Mouse (Mus musculus) left cerebral cortex, postnatal 36 days (tissue): ENCODE measurements around the gene Tinf2. TPM values are rescaled to one million over a fixed set of nuclear protein-coding genes. Genes with fewer than 3 reads are reported as not detected.

Source experiments
- DNase-seq, 2 experiments: peaks; one replicate each; pipeline ENCODE4 v3.0.0; 2021 to 2022; ENCODE audit warnings: low spot score in 2 of 2, mixed read lengths in 1 of 2
- intact Hi-C: fragments of 180-260 bp; cut with DNase I; formaldehyde crosslinking; loops from one replicate; pipeline ENCODE4 v1.15.1; 2025
- total RNA-seq, 2 experiments: library from RNA; stranded (reverse); gene quantifications; 2 replicates each; pipeline ENCODE4 v1.2.3; 2021

Tinf2 gene
- 10 to 100 TPM; 15.2 to 16.9 TPM for total RNA-seq

DNA sequence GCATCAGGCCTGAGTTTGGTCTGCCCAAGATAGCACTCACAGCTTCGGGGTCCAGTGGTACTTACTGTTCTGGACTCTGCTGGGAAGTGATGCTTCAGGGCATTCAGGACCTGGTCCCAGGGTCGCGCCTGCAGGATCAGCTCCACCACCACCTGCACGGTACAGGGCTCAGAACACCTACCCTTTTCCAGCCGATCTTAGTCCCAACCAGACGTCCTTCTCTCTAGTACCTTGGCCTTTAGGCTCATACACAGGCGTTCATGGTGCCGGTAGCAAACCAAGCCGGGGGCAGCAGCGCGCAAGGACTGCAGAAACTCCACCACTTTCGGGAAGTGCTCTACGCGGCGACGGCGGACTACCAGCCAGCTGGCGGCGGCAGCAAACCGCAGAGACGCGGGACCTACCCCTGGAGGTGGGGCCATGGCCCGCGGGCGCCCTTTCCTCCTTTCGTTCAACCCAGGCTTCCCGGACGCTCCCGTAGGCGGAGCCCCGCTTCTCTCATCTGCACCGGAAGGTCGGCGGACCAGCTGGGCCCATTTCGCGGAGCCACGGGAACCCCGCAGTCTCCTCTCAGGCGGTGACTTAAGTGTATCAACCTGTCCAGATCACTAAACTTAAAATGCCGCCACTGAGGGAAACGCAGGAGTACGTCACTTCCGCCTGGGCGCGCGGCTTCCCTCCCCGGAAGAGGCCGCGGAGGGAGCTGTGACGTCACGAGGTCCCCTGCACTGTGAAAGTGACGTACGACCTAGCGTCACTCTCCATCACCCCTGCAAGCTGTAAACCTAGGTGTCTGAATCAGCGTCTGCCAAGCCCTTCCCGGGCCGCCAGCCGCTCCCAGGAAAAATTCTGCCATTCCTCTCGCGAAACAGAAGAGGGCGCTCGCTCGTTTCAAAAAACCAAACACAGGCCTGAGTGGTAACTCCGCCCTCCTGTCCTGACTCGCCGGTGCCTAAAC lies at the start of gene Tinf2:
Gene Tinf2 (minus strand): TSS at position 661 of the 958 bp plus-strand sequence.
- intact Hi-C loops: loop anchor here (1.0 to 2.0 kb wide), 2 partner anchors 41 to 64 kb away; partner anchors contain the start of genes Dhrs1, Nop9 and Rabggta
- peak; percentile 94 to 95 for DNase-seq

DNA sequence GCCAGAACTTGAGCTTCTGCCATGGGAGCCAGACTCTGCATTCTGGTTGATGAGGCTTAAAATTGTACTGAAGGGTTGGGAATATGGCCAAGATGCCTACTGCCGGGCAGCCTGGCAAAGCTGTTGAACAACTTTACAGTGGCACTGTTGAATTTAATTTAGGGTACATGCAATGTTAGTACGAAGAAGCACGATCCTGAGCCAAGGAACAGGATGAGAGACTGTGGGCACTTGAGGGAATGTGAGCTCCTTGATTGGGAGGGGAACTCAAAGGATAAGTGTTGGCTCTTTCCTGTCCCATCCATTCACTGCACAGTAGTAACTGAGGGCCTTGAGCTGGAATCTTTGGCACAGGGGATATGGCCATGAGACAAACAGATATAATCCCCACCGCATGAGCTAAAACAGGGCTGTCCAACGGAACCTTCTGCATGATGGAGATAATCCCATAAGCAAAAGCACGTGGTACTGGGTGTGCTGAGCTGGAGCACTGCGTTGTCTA lies 49.0 kb upstream of the Tinf2 start:
- DNase-seq: no peak
- intact Hi-C loops: no loop called here

DNA sequence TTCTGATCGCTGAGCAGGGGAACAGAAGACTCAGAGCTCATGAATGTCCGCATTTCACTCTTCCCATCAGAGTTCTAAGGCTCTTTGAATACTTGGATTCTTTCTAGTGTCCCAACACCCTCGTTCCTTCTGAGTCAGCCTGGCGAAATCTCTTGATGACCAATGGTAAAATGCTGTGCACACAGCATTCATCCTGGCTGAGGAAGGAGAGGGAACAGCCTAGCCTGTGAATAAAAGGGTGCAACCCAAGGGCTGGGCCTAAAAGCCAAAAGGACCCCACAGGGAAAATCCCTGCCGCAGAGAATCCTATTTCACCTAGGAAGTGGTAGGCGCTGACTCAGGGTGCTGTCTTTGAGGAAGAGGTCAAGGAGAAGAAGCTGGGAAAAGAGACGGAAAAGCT lies 48.5 kb upstream of the Tinf2 start:
- DNase-seq: no peak
- intact Hi-C loops: no loop called here

DNA sequence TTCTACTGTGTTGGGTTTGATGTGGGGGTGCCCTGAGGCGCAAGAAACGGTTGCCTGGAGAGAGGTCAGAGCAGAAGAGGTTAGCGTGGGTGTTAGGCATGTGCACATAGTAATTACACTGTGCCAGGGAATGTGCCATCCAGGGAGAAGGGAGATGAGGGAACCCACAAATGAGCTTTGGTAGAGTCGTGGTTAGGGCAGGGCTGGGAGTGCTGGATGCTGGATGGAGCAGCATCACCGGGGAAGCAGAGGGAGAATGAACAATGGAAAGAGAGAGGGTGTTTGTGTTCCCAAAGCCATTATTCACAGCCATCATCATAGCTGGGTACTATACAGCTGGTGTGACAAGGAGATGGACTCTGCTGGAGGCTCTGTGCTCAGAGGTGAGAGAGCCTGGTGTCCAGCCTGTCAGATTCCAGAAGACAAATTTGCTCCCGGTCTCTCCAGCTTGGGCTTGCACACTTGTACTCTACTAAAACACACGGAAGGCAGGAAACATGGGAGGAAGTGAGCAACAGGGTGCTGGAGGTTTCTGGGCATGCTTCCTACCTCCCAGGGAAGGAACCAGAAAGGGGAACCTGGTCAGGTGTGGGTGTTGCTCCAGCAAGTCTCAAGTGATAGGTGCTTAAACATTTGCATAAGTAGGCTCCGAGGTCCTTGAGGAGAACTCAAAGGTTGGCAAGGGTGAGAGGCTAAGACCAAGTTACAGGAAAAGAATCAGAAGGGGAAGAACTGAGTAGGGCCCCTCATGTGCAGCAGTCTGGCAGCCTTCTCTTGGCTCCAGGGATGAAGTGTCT lies 46.5 kb upstream of the Tinf2 start:
- intact Hi-C loops: no loop called here
- no peak for DNase-seq

DNA sequence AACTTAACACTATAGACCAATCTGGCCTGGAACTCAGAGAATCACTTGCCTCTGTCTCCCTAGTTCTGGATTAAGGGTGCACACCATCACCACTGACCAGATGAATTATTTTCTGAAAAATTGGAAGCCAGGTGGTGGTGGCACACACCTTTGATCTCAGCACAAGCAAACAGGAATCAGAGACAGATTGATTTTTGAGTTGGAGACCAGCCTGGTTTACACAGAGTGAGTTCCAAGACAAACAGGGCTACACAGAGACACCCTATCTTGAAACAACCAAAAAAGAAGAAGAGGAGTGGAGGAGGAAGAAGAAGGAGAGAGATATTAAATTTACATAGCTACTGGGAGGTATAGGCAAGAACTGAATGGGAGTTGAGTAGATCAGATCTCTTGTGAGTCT lies 44.6 kb upstream of the Tinf2 start:
- intact Hi-C loops: no loop called here

DNA sequence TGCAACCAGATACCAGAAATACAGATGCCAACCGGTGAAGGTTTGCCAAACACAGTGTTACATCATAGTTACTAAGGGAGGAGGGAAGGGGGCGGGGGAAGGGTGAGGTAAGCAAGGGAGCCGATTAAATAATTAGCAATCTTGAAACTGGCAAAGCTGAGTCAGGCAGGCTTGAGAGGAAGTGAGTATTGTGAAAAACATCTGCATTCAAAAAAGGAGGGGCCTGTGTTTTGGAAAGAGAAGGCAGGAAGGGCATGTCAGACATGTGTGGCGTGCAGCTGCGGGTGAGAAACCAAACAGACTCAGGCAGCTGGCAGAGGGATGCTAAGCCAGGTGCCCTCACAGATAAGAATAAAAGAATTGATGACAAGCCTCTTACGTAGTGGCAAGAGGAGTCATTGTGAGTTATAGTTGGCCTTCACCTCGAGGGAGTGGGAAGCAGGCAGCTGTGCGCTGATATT lies 42.8 kb upstream of the Tinf2 start:
- no peak for DNase-seq
- intact Hi-C loops: no loop called here

More for the DNA sequence above, 44.6 kb upstream of the Tinf2 start:
- DNase-seq: no peak

DNA sequence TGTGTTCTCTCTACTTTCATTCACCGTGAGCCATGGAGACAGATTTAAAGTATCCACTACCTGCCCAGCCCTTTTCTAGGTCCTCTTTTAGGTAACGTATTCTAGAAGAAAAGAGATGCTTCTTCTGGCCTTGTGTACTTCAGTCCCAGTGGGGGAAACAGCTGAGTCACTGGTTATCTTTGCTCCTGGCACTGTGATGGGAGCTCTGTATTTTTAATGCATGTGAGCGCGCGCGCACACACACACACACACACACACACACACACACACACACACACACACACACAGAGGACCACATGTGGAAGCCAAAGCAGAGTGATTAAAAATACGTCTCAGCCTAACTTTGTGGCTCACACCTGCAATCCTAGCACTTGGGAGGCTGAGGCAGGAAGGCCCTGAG lies 41.8 kb upstream of the Tinf2 start:
- no peak for DNase-seq
- intact Hi-C loops: loop anchor here (2.0 kb wide), 1 partner anchor 41 kb away; no protein-coding TSS in a partner anchor

DNA sequence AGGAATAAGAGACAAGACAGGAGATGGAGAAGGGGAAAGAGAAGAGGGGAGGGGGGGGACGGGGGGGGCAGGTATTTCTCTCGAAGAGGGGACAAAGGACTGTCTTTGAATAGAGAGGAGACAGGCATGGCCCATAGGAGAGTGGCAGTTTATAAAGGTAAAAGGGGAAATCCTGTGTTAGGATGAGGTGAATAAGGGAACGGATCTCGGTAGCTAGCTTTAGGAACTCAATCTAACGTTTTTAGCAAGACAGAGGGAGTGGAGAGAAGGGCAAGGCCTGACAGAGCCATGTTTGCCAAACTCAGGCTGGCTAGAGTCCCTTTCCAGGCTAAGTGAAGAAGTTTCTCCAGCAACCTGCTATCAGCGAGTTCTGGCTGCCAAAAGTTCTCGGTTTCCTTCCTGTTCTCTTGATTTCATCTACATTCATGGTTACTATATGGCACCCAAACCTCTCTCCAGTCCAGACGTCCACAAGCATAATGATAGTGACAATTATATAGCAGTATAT lies 40.9 kb upstream of the Tinf2 start:
- intact Hi-C loops: loop anchor here (2.0 kb wide), 1 partner anchor 40 kb away; no protein-coding TSS in a partner anchor

DNA sequence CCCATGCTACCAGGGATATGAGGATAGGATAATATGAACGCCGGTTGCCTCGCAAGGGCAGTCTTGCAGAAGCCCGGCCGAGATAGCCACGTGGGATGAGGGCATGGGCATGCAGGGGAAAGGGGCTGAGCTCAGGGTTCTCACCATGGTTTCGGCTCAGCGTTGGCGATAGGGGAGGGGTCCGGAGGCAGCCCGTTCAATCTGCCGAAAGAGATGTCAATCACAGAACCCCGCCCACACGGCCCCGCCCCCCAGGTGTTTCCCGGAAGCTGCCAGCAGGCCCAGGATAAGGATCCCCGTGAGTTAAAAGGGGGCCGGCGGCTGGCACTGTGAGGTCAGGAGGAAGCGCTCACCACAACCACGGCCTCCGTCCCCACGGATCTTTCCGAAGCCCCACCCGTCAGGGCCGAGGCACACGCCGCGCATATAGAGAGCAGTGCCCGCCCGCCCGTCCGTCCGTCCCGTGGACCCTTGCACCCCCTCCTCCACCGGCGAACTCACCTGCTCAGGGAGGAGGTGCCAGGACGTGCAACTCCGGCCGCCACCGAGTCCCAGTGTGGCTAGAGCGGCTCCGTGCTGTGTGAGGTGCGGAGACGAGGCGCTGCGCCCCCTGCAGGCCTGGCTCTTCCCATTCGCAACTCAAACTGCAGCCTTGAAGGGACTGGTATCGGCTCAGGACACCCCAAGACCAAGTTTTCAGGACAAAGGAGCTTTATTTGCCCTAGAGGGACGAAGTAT lies 40.2 kb upstream of the Tinf2 start, which contains the start of gene Rabggta:
Gene Rabggta (minus strand): TSS at position 564 of the 738 bp plus-strand sequence.
- DNase-seq: peak; percentile 88 to 92
- intact Hi-C loops: loop anchor here (2.0 kb wide), 1 partner anchor 39 kb away; no protein-coding TSS in a partner anchor

More for the DNA sequence above, 40.9 kb upstream of the Tinf2 start:
- DNase-seq: no peak

DNA sequence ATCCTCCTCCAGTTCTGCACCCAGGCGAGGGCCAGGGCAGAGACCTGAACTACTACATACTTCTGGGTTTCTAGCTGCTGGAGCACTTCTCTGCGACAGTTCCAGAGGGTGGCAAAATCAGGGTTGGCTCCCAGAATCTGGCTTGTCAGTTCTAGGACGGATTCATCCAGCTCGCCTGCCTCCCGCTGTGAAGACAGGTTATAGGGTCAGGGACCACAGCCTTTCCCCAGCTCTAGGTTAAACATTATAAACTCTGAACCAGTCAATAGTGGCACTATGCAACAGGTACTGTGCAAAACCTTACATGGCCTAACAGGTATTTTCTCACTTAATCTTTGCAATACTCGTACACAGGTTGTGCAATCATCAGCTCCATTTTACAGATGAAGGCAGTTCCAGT lies 39.5 kb upstream of the Tinf2 start:
- intact Hi-C loops: no loop called here
- no peak for DNase-seq

DNA sequence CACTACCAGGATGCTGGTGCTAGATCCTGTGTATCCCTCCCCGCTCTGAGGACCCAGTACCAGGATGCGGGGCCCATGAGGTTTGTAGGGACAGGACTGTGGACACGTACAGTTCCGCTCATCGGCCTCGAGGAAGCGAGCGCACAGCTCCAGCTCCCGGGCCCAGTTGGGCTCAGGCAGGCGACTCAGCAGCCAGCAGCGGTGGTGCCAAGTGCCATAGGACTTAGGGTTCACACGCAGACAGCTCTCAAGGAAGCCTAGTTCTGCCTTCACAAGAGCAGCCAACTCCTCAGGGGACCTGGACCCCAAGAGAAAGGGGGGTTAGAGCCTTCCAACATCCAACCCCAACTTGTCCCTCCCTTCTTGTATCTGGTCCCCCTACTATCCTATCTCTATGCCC lies 39.0 kb upstream of the Tinf2 start:
- no peak for DNase-seq
- intact Hi-C loops: no loop called here

DNA sequence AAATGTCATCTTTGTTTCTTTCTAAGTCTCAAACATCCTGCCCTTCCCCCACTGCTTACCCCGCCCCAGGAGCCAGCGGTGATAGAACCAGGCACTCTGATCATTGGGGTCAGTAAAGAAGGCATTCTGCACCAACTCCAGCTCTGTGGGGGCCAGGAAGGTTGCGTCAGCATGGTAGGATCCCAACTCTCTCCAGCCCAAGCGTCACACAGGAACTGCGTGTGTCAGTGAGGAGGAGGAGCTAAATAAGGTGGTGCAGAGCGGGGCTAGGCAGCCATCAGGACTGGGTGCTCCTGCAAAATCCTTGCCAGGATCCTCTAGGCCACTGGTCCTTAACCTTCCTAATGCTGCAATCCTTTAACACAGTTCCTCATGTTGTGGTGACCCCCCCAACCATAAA lies 38.1 kb upstream of the Tinf2 start:
- intact Hi-C loops: no loop called here
- DNase-seq: peak in 1 of 2 experiments; percentile 11

DNA sequence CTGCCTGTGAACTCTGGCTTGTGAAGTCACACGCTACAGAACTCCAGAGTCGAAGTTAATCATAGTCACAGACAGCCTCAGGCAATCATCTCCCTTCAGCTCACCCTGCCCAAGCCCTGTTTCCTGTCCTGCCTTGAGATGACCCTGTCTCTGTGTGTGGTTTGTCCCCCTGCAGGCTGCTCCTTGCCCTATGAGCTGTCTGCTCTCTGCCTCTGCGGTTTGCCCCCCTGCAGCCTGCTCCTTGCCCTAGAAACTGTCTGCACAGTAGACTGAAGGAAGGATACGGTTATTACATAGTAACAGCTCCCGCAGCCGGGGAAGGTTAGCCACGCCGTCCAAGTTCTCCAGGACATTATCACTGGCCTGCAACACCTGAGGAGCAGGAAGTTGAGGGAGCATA lies 35.3 kb upstream of the Tinf2 start:
- DNase-seq: no peak
- intact Hi-C loops: no loop called here

DNA sequence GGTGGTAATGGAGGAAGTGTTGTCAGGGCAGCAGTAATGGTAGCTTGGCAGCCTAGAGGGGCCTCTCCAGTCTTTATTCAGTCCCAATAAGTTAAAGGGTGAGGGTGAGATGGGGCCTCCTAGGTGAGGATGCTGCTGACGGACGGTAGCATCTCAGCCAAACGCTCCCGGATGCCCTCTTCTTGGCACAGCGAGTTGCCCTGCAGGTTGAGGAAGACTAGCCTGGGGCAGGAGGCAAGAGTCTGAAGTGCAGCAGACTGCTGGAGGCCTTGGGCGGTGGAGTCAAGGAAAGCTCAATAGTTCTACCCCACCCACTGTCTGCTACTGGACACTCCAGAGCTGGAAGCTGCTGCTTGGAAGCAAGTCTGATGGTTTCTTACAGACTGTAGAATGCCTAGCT lies 34.7 kb upstream of the Tinf2 start:
- intact Hi-C loops: no loop called here
- DNase-seq: no peak

DNA sequence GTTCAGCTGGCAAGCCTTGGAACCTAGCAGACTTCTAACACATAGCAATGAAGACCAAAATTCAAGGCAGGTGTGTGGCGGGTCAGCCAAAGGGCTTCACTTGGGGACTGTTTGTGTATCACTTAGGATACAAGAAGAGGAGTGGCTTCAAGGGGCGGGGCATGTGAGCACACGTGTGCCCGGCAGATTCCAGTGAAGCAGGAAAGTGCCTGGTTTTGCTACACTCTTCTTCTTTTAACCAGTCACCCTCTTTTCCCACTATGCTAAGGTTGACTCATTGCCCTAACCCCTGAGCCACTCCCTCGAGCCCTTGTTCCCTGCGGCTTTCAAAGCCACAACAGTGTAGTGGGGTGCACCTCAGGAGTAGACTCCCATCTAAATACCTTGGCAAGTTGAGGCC lies 33.3 kb upstream of the Tinf2 start:
- no peak for DNase-seq
- intact Hi-C loops: no loop called here

DNA sequence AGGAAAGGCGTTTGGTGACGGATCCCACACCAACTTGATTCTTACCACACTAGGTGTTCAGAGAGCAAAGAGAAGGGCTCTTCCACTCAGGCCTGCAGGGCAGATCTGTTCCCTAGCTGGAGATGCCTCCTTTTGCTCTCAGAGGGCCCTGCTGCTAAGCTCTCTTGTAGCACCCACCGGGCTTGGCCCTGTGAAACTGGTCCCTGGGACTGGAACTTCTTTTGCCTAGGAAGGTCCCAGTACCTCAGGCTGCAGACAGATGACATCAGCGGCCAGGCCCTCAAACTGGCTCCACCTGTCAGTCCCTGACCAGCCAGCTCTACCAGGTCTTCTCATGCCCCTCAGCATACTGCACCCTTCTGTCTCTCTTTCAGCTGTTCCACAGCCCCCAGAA lies 32.1 kb upstream of the Tinf2 start, which contains the start of gene Tgm1:
Gene Tgm1 (minus strand): TSS at position 198 of the 394 bp plus-strand sequence.
- intact Hi-C loops: no loop called here

DNA sequence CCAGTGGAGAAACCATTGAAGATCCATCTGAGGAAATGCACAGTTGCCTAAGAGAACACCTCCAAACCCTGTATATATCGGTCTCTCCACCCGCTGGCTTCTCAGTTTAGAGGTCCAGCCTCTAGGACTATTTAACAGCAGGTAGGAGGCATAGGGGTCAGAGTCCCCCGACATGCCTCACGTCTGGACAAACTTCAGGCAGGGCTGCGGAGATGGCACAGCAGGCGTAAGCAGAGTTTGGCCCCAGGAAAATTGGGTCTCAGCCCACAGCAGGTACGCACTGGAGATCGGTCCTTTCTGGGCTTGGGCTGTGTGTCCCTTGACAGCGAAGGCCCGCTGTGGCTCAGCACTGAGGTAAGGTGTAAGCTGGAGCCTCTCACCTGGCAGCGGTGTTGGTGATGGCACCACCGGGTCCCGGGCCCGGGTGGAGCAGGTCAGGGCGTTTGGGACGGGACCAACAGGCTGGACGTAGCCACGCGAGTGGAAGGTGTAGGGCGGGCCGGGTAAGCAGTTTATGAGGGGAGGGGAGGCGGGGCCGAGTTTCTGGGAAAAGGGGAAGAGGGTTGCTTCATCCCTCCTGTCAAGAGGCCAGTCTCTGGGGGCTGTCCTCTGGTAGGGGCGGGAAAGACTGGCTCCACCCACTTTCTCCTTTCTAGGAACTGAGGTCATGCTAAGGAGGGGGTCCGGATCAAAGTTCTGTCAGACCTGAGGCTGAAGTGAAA lies 31.5 kb upstream of the Tinf2 start:
- intact Hi-C loops: no loop called here
- no peak for DNase-seq

More for the DNA sequence above, 32.1 kb upstream of the Tinf2 start, which contains the start of gene Tgm1:
- no peak for DNase-seq

DNA sequence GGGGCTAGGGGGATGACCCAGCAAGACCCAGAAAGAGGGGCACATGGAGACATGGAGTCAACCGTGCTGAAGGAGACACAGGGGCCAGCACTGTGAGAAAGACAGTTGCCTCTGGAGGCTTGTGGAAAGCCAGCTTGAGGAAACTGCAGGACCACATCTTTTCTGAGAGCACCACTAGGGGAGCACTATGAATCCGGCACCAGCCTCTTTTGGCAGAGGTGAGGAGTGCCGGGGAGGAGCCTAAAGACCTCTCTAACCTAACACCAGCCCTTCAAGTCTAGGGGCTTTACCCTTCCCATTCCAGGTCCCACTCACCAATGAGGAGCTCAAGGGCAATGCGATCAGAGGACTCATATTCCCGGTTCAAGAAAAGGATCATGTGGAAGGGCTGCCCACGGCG lies 30.2 kb upstream of the Tinf2 start:
- intact Hi-C loops: no loop called here
- DNase-seq: no peak
